Mouse (Mus musculus) liver, adult 2 months (tissue): ENCODE measurements around the gene Patj. TPM values are rescaled to one million over a fixed set of nuclear protein-coding genes. Genes with fewer than 3 reads are reported as not detected.

Source experiments
- DNase-seq: peaks from one replicate; pipeline ENCODE4 v3.0.0-alpha.2; 2011; ENCODE audit warnings: low read depth, low spot score; ENCODE audit errors: extremely low read depth
- H3K27ac ChIP-seq: fragments of 200-500 bp; replicated peaks from 2 replicates; pipeline ENCODE4 v1.5.1; 2012; ENCODE audit warnings: low read depth, mild to moderate bottlenecking, control low read depth, inconsistent platforms, low read length; ENCODE audit not compliant: insufficient read depth
- H3K27me3 ChIP-seq: fragments of 200-500 bp; 2 replicates; pipeline ENCODE4 v1.6.1; 2012; ENCODE audit warnings: mild to moderate bottlenecking, moderate library complexity, low read length, inconsistent platforms; ENCODE audit not compliant: control insufficient read depth, insufficient read depth
- H3K36me3 ChIP-seq: fragments of 200-500 bp; 2 replicates; pipeline ENCODE4 v1.6.1; 2012; ENCODE audit warnings: low read length, inconsistent platforms; ENCODE audit not compliant: control insufficient read depth, insufficient read depth
- H3K4me1 ChIP-seq: fragments of 200-500 bp; 2 replicates; pipeline ENCODE4 v1.6.1; 2011; ENCODE audit warnings: low read length; ENCODE audit not compliant: control insufficient read depth, insufficient read depth
- H3K4me3 ChIP-seq: fragments of 200-500 bp; 2 replicates; pipeline ENCODE4 v1.5.1; 2011; ENCODE audit warnings: low read depth, mild to moderate bottlenecking, control low read depth, low read length, moderate library complexity; ENCODE audit not compliant: insufficient read depth
- H3K79me2 ChIP-seq: fragments of 200-500 bp; 2 replicates; pipeline ENCODE4 v1.6.1; 2012; ENCODE audit warnings: inconsistent platforms, mild to moderate bottlenecking, low read length, moderate library complexity; ENCODE audit not compliant: control insufficient read depth, insufficient read depth
- H3K9ac ChIP-seq: fragments of 200-500 bp; 2 replicates; pipeline ENCODE4 v1.6.1; 2012; ENCODE audit warnings: low read depth, mild to moderate bottlenecking, control low read depth, inconsistent platforms, low read length
- CTCF ChIP-seq: fragments of 200-500 bp; IDR thresholded peaks from 2 replicates; pipeline ENCODE4 v1.5.1; 2011; ENCODE audit warnings: low read depth, low read length, control low read depth
- POLR2A ChIP-seq: fragments of 200-500 bp; IDR thresholded peaks from 2 replicates; pipeline ENCODE4 v1.6.1; 2011; ENCODE audit warnings: low read length, control low read depth; ENCODE audit not compliant: insufficient read depth; ENCODE audit errors: extremely low read depth
- WGBS: fragments of 180-500 bp; shearing (Covaris S2); methylation state at CpG from one replicate; pipeline ENCODE4 v1.1.7; 2018; 5-methylcytosine and 5-hydroxymethylcytosine counted together
- polyA plus RNA-seq: library from polyadenylated mRNA; depleted of rRNA; stranded (reverse); fragments of >200 nt; gene quantifications from 2 replicates; pipeline ENCODE4 v1.2.3, GENCODE M21; 2012
- total RNA-seq: library from RNA; depleted of rRNA; stranded (reverse); fragments of >200 nt; gene quantifications from 2 replicates; pipeline ENCODE4 v1.2.3, GENCODE M21; 2014

The Patj gene
- total and polyA plus RNA-seq, 2 experiments: 2.4 to 8.9 TPM

DNA sequence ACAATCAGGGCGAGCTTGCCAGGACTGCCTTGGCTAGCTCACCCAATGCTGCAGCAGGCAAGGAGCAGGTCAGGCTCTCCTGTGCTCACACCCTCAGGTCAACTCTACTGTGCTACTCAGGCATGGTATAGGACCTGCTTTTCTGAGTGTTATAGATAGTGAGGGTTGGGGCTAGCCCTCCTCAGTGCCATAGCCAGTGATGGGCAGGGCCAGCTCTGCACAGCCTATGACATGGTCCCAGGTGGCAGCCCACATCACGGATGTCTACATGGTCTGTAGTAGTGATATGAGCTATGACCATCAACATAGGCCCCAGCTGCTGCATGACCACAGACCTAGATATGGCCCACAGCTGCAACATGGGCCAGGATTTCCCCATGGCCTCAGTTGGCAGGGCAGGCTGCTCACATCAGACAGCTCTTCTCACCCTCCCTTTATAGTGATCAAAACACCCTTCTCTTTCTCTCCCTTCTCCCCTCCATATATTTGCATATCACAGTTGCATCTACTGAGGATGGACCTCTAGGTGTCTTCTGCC, 66.3 kb downstream of the Patj start:
- WGBS: 87% methylated on average over 2 of the region's 2 CpGs
- no peak overlapping the region for H3K9ac ChIP-seq
- no peak for TF ChIP-seq CTCF
- no peak for TF ChIP-seq POLR2A
- no peaks in the 10 kb centered on the region for H3K27me3 ChIP-seq
- no peak for DNase-seq
- H3K27ac ChIP-seq: no peak overlapping the region
- peaks cover 2% of the 10 kb centered on the region; the same call in 1 of the 2 replicates for H3K4me1 ChIP-seq
- no peaks in the 10 kb centered on the region for H3K79me2 ChIP-seq
- H3K36me3 ChIP-seq: no peaks in the 10 kb centered on the region; the same call in 1 of the 2 replicates
- no peak overlapping the region for H3K4me3 ChIP-seq

- Histone ChIP-seq H3K4me1 (peaks cover 2% of the 10 kb centered on the region; the same call in 1 of the 2 replicates), H3K4me3 (no peak overlapping the region), H3K79me2 (no peaks in the 10 kb centered on the region), H3K27me3 (no peaks in the 10 kb centered on the region), H3K27ac (no peak overlapping the region), H3K36me3 (peaks cover 2% of the 10 kb centered on the region; the same call in 1 of the 2 replicates), H3K9ac (no peak overlapping the region)
- WGBS: 73% methylated on average over 1 of the region's 1 CpGs
- TF ChIP-seq CTCF: no peak
- TF ChIP-seq POLR2A: no peak
- no peak for DNase-seq
Measured at GRCm38 (mm10) chr4:98465476-98465875, 69.9 kb downstream of the Patj start.

GRCm38 (mm10) chr4:98465886-98466285, 70.3 kb downstream of the Patj start:
- no peak overlapping the region for H3K9ac ChIP-seq
- H3K36me3 ChIP-seq: peaks cover 2% of the 10 kb centered on the region; the same call in 1 of the 2 replicates
- no peaks in the 10 kb centered on the region for H3K27me3 ChIP-seq
- DNase-seq: no peak
- TF ChIP-seq CTCF (no peak), POLR2A (no peak)
- no peaks in the 10 kb centered on the region for H3K79me2 ChIP-seq
- H3K27ac ChIP-seq: no peak overlapping the region
- H3K4me3 ChIP-seq: no peak overlapping the region
- WGBS: 87% methylated on average over 2 of the region's 2 CpGs
- H3K4me1 ChIP-seq: peaks cover 2% of the 10 kb centered on the region; the same call in 1 of the 2 replicates

DNA sequence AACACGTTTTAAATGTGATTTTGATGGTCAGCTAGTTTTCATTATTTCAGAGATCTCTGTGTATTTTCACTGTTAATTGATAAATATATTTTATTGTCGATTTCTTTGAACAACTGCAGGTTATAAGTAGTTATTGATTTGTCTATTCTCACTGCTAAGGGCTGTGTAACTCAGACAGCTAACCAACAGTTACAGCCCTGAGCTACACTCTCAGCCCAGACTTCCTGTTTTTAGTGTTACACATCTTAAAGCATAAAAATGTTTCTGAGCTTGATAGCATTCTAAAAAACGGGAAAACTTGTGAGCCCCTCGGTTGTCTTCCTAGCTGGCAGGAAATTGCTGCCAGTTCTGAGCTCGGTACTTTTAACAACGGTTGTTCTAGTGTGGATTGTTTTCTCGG, 75.8 kb downstream of the Patj start:
- Histone ChIP-seq H3K9ac (no peak overlapping the region), H3K27ac (no peak overlapping the region), H3K36me3 (peaks cover 2% of the 10 kb centered on the region; the same call in 1 of the 2 replicates), H3K4me1 (no peaks in the 10 kb centered on the region), H3K79me2 (no peaks in the 10 kb centered on the region), H3K27me3 (no peaks in the 10 kb centered on the region), H3K4me3 (no peak overlapping the region)
- DNase-seq: no peak
- TF ChIP-seq POLR2A (no peak), CTCF (no peak)
- 73% methylated on average over 7 of the region's 7 CpGs for WGBS

- Histone ChIP-seq H3K4me1 (no peaks in the 10 kb centered on the region), H3K4me3 (no peak overlapping the region), H3K36me3 (no peaks in the 10 kb centered on the region), H3K27me3 (no peaks in the 10 kb centered on the region), H3K79me2 (no peaks in the 10 kb centered on the region), H3K9ac (no peak overlapping the region), H3K27ac (no peak overlapping the region)
- TF ChIP-seq CTCF (no peak), POLR2A (no peak)
- 71% methylated on average over 3 of the region's 3 CpGs for WGBS
- no peak for DNase-seq
Measured at GRCm38 (mm10) chr4:98473491-98473890, 77.9 kb downstream of the Patj start.

GRCm38 (mm10) chr4:98478005-98478404, 82.4 kb downstream of the Patj start:
- TF ChIP-seq POLR2A: no peak
- H3K4me3 ChIP-seq: no peak overlapping the region
- H3K36me3 ChIP-seq: no peaks in the 10 kb centered on the region
- DNase-seq: no peak
- WGBS: 77% methylated on average over 3 of the region's 3 CpGs
- H3K27me3 ChIP-seq: no peaks in the 10 kb centered on the region
- H3K79me2 ChIP-seq: no peaks in the 10 kb centered on the region
- H3K4me1 ChIP-seq: no peaks in the 10 kb centered on the region
- H3K27ac ChIP-seq: no peak overlapping the region
- H3K9ac ChIP-seq: no peak overlapping the region
